Mouse (Mus musculus) thymus, adult 2 months (tissue): Measurements from ENCODE around the gene Adgrv1.

Source experiments
- CTCF ChIP-seq: fragments of 200-500 bp; IDR thresholded peaks from 2 replicates; pipeline ENCODE4 v1.5.1; 2012; ENCODE audit warnings: mild to moderate bottlenecking, control low read depth, low read length, moderate library complexity, borderline replicate concordance; ENCODE audit not compliant: control insufficient read depth, poor library complexity, insufficient read depth; ENCODE audit errors: extremely low read depth
- POLR2A ChIP-seq: fragments of 200-500 bp; IDR thresholded peaks from 2 replicates; pipeline ENCODE4 v1.6.1; 2012; ENCODE audit warnings: mild to moderate bottlenecking, low read length, control low read depth, moderate library complexity; ENCODE audit not compliant: control insufficient read depth, poor library complexity, insufficient read depth; ENCODE audit errors: extremely low read depth

DNA sequence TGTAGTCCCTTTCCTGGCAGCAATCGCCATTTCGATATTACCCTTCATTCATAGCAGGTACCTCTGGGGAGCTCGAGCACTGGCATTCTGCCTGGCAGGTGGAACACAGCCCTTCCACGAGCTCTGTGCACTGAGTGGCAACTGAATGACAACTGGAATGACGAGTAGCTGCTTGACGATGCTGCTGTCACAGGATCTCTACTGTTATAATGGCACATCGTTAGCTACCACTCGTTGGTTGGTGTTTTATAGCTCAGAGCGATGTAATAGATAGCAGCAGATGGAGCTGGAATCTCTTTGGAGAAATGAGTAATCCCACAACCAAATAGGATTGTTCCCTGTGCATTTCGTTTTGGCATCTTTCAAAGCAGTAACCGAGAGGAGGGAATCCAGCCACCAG is 587.6 kb downstream of the Adgrv1 start:
- TF ChIP-seq CTCF (no peak), POLR2A (no peak)
